Mouse (Mus musculus) forelimb bud, embryonic 11.5 days (tissue): ENCODE results near the gene Gramd1a.

ENCODE experiments used
- DNase-seq: peaks from one replicate; pipeline ENCODE4 v3.0.0-alpha.2; 2012; ENCODE audit warnings: low read depth, low spot score

Gramd1a gene

DNA sequence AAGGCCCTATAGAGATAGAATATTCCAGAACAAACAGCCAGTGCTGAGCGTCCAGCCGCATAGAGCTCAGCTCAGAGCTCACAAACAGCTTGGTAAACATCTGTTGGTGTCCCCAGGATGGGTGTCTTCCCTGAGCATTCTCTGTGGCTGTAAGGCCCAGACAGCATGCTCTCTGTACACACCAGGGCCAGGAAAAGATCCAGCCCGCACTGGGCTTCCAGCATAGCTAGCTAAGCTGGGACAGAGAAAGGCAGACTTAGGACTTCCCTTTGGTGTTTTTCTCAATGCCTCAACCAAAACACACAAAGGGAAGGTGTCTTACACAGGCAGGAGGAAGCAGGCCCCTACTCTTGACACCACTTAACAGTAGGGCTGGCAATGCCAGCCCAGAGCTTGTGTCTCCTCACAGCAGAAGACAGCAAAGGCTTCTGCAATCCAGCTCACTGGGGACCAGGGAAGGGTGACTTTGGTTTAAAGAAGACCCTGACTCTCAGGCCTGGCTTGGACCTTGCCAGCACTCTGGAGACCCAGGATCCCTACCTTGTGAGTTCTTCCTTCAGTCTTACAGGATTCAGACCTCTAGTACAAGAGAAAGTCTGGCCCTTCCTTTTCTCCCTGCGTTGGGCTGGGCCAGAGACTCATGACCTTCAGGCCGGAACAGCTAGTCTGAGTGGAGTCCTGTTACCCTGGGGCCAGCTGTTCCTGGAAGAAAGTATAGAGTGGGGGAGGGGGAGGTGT lies at the start of gene Gramd1a:
TSS of gene Gramd1a (minus strand) at position 601 of the 738 bp plus-strand sequence.
- peak; percentile 59 for DNase-seq

DNA sequence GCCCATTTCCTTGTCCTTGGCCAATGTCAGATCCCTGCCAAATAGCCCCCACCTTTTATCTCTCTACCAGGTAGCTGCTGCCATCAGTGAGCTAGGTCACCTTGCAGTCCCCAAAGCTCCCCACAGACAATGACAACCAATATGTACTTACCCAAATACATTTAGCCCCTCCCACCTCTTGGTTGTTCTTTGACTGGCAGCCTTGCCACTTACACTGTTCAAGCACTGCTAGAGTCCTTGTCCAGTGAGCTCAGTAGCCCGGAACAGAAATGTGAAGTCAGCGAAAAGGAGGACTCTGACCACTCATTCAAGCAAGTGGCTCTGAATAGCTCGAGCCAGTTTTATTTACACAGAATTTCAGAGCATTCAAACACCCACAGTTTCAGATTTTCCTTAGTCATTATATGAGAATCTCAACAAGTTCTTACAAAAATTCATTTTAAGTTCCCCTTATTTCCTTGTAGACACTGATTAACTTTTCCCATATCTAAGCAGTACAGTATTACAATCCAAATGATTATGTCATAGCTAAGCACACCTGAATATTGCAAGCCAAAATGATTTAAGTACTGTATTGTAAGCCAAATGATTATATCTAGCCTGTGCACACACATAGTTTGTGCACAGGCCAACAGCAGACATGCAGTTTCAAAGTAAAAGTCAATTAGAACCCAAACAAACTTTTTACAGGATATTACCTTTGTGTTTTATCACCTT lies 40.1 kb upstream of the Gramd1a start:
- no peak for DNase-seq

DNA sequence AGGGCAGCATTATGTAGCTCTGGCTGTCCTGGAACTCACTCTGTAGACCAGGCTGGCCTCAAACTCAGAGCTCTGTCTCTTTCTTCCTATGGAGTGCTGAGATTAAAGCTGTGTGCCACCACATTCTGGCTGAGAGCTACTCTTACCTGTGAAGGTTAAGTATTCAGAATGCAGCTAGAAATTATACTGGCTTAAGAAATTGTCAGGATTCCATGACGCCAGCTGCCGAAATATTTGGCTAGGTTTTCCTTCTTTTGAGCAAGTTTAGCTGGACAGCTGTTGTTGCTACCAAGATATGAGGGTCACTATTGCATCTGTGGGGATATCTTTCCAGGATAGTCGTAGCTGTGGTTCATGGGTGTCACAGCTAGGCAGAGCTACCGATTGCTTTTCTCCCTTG lies 29.0 kb upstream of the Gramd1a start:
- no peak for DNase-seq

DNA sequence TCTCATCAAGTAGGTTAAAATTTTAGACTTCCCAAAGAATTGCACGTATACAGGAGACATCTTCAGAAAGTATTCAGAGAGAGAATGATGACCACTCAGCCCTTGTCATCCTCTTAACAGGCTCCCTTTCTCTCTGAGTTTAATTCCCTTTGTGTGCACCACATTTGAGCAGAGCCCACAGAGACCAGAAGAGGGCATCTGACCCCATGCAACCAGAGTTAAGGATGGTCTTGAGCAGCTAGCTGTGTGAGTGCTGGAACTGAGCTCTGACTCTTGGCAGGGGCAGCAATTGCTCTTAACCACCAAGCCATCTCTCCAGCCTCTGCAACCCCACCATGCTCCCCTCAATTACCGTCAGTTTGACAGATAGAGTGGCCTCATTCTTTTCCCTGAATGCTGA lies 27.2 kb upstream of the Gramd1a start:
- no peak for DNase-seq

DNA sequence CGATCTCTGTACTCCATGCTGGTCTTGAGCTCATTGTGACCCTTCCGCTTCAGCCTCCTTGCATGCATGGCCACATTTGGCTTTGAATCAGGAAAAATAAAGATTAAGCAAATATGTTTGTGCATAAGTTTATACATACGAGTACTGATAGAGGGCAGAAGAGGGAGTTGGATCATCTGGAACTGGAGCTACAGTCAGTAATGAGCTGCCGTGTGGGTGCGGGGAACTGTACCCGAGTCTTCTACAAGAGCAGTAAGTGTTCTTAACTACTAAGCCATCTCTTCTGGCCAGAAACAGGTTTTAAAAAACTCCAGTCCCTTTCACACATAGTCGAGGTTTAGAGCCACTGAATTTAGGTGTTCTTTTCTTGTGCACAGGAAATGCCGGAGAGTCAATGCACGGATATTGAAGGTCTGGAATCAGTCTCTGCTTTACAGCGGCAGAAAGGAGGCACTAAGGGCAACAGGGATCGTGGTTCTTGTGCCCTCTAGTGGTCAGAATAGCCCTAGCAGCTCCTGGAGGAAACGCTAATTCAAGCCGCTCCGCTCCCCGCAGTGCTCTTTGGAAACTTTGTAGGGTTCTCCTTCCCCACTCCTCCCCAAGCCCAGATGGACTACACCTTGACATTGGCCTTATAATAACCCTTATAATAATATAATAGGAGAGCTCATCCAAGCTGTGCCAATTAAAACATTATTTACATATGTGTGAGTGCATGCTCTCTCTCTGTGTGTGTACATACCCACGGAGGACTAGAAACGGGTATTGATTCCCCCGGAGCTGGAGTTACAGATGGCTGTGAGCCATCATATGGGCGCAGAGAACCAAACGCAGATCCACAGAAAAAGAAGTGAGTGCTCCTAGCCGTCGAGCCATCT lies 21.4 kb upstream of the Gramd1a start:
- DNase-seq = peak; percentile 82

DNA sequence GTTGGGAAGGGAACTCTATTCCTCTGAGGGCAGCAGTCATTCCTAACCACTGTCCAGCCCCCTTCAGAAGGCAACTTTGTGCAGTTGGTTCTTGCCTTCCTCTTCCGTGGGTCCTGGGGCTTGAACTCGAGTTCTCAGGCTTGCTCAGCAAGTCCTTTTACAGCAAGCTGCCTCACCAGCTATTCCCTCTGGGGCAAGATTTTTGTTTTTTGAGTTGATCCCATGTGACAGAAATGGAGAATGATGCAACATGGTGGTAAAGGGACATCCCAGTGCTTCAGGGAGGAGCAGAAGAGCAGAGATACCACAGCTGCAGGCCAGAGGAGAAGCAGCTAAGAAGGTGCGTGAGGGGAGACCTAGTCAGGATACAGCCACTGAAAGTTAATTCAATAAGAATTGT lies 19.4 kb upstream of the Gramd1a start:
- no peak for DNase-seq

DNA sequence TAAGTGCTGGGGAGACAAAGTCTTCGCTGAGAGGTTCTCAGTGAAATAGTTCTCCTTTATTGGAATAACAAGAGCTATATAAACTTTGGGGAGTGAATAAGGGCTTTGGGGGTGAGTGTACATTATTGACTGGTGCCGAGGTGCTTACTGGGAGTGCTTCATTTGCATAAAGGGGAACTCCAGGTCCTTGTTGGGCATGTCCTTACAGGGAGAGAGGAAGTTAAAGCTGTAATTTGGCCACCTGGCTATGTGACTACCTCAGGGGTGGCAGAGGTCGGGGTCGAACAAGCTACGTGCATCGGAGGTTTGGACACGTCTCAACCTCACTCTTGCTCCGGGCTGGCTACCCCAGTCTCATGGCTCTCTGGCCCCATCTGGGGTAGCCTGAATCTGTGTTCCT lies 18.8 kb upstream of the Gramd1a start:
- DNase-seq = no peak

DNA sequence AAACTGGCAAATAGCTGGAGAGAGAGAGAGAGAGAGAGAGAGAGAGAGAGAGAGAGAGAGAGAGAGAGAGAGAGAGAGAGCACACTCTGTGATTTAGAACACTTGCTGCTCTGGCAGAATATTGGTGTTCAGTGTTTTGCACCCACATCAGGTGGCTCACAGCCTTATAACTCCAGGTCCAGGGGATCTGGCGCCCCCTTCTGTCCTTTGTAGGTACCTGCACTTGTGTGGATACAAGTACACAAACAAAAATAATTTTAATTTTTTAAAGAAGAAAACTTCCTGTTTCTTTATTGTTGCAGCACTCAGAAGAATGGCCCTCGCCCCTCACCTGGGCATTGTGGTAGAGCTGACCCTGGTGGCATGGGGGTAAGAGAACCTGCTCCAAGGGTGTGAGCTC lies 16.5 kb upstream of the Gramd1a start:
- no peak for DNase-seq

DNA sequence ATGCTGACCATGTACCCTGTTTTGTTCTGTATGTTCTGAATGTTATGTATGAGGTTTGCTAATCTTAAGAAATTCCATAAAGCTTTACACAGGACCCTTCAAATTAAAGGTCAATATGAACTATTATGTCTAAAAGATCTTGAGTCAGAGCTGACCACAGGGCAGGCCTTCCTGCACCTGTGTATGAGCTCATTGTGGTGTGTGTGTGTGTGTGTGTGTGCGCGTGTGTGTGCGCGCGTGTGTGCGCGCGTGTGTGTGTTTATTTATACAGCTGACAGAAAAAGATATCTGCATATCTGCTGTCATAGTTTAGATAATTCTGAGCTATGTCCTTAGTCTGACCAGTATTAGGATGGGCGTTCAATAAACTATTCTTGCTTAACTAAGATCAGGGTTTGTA lies 14.8 kb upstream of the Gramd1a start:
- no peak for DNase-seq

DNA sequence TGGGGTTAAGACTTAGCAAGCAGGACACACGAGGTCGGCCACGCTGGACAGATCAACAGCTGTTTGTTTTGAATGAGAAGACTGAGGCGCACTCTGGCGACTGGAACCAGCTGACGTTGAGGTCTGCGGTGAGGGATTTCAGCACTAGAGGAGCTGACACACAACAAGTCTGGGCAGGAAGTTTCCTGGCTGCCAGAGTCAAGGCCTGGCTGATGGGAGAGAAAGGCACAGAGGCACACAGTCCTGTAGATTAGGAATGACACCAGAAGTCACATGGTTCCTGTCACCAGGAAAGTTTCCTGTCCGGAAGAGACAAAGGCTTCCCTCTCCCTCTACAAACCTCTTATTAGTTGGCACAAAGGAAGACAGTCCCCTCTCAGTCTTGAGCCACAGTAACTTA lies 12.7 kb upstream of the Gramd1a start:
- DNase-seq = no peak

DNA sequence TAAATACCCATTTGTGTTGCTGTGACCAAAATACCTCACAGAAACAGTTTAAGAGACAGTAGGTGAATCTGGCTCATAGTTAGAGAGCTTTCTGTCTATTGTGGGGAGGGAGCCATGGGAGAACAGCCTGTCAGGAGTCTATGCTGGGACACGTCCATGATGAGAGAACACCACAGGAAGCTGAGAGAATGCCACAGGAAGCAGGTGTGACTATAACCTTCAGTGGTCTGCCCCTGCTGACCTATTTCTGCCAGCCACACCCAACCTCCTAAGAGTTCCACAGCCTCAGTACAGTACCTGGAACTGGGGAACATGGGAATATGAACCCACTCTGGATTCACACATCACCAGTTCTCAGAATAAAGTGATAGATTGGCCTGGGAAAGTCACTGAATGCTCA lies 9.1 kb upstream of the Gramd1a start:
- DNase-seq = no peak

DNA sequence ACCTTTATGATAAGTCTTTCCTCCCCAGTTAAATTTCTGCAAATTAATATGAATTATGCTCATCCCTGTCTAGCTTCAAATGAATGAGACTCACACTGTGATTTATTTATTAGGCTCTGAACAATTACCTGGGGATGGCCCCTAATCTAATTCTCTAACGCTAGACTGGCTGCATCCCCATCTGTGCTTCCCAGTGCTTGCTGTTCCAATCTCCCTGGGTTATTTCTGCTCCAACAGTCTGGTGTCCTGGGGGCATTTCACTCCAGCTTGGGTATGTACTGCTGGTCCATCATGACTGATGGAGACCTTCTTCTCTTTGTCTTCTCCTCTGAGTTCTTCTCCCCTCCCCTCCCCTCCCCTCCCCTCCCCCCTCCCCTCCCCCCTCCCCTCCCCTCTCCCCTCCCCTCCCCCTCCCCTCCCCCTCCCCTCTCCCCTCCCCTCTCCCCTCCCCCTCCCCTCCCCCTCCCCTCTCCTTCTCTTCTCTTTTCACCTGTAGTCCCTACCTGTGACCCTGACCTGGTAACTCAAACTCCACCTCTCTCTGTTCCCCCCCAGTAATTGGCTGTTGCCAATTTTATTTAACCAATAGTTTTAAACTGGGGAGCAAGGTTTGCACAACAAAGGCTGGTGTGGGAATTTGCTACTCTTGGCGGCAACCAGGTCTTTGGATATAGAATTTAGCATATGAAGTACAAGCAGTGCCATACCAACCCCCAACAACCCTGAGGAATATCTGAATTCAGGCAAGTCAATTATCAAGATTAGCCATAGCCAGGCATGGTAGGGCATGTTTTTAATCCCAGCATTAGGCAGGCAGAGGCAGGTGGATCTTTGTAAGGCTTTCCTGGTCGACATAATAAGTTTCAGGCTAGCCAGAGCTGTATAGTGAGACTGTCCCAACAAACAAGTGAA lies 8.2 kb upstream of the Gramd1a start:
- DNase-seq = no peak

DNA sequence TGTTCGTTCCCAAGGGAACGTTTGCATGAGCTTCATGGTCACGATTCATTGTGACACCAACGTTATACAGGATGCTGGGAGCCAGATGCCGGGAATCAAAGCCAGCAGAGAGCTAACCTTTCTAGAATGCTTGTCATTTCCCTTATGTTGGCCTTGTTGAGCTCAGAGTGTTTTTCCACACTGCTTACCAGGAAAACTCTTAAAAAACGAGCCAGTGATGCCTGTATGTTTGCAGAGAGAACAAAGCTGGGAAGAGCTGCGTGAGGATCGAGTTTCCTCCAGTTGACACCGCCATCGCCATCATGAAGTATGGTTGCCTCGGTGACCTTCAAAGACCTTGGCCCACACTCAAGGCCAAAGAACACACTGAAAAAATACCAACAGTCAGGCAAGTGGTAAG lies 6.6 kb upstream of the Gramd1a start:
- no peak for DNase-seq

DNA sequence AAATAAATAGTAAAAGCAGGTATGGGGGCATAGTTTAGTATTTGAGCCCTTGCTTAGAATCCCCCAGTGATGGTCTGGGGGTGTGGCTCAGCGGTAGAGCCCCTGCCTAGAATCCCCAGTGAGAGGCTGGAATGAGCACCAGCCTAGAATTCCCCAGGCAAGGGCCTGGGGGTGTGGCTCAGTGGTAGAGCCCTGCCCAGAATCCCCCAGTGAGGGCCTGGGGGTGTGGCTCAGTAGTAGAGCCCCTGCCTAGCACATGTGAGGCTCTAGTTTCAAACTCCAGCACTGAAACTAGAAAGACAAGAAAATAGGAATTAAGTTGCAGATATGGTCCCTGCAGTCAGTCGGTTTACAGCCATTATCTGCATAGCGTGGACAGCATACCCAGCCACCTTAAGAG lies 6.1 kb upstream of the Gramd1a start:
- no peak for DNase-seq

DNA sequence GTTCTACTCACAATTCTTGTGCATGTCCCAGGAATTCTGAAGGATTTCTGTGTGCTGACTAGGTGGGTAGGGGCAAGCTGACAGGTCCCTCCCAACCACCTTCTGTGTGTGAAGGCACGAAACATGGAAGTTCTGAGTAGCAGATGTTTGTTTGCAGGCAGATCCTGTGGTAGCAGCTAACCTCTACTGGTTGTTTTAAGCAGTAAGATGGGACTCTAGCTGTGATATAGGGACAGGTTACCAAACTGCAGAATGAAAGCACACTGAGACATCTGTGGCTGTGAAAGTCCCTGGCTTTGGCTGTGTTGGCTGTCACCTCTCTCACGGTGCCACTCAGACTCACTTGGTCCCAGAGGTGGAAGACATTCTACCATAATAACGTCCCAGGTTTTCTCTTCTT lies 5.5 kb upstream of the Gramd1a start:
- DNase-seq = no peak

DNA sequence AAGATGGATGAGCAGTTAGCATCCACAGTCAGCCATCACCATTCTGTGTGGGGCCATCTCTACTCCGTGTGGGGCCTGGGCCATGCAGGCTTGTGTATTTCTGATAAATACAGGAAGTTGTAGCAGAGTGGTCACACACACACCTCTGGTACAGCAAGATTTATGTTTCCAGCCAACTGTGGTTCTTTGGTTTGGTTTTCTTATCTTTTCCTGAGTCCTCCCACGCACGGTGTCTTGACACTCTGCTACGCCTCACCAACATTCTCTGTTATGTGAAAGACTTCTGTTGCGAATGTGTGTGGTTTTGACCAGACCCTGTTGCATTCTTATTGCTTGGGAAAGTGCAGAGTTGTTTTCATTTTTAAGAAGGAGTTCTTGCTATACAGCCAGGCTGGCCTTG lies 5.1 kb upstream of the Gramd1a start:
- DNase-seq = no peak

DNA sequence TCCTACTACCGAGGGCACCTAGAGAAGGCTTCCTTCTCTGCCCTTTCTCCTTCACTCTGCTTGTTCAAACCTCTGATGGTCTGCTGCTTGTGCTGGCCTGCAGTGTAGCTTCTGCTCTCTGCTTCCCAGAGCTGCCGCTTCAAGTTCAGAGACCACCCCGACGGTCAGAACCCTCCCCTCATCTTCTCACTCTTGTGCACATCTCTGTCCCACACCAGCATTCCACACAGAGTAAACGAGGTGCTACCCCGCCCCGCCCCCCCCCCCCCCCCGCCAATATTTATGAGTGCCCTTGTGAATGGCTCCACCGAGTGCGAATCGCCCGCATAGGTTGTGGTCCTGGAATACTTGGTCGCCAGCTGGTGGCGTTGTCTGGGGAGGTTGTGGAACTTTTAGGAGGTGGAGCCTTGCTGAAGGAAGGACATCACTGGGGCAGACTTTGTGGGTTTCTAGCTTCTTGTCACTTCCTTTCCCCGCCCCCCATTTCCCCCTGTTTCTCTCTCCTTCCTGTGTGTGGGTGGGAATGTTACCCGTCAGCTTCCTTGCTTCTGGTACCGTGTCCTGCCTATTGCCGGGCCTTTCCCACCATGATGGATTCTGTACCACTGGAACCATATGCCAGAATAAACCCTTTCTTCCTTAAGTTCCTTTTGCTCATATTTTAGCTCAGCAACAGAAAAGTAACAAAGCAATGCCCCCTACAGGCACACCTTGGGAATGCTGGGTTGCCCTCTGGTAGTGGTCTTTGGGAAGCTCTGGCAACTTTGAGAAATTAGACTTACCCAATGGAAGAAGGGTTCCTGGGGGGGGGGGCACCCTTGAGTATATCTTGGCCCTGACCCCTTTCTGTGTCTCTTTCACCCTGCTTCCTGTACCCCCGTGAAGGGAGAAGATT lies 585 bp upstream of the Gramd1a start:
- DNase-seq = peak; percentile 48

DNA sequence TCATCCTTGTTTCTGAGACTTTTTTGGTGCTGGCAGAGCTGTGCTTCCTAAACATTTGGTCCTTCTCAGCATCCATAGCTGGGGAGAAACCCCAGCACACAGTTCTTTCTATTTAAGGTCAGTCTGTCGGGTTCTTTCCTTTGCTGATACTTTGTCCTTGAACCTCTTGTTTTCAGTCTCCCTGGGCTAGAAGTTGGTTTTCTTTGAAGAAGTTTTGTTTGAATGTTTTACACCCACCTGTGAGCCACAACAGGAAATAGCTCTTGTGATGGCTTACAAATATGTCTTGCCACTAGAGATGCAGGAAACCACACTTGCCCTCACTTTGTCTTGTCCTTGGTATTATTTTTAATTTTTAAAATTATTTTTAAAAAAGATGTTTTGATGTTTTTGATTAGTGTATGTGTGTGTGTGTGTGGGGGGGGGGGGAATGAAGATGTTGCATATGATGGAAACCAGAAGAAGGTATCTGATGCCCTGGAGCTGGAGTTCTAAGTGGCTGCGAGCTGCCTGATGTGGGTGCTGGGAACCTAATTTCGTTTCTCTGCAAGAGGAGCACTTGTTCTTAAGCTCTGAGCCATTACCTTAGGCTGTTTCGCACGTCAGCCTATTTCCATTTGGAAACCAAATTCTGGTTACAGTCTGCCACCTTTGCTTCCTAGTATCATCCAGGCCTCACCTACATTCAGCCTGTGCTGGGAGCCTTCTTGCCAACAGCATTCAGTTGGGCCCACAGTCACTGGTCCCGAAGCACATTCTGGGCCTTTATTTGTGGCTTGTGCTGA lies 2.0 kb downstream of the Gramd1a start:
- DNase-seq = no peak
